17 mouse cellular contexts compared by ENCODE assay signal in genomic region chr12:40497806-40498205, GRCm38 (mm10). TPM values are rescaled to one million over a fixed set of nuclear protein-coding genes. Genes with fewer than 3 reads are reported as not detected.
DNase-seq lines count a peak whose midpoint lies in the region; ATAC-seq and TF ChIP-seq lines count a peak whose summit lies in the region.
"Had no signal": no experiment of that assay in that cellular context is flagged by ENCODE, and none has a peak within 500 bp of the region (broad histone marks: within the 10 kb centered on the region; RNA-seq: fewer than 3 reads in every experiment).

No protein-coding gene starts in this region.

- H3K9ac ChIP-seq in hindbrain, postnatal 0 days (replicated peaks; ENCODE audit: low read length): no peak overlapping the region
- H3K9ac ChIP-seq in hindbrain, embryonic 12.5 days: no peak overlapping the region
- H3K9ac ChIP-seq: forebrain, embryonic 13.5 days; heart, embryonic 12.5 days; hindbrain, embryonic 15.5 days had no signal

- WGBS in hindbrain, postnatal 0 days: 71% methylated on average over 5 of the region's 5 CpGs
- 73% methylated on average over 5 of the region's 5 CpGs for WGBS in hindbrain, embryonic 12.5 days

- no peak overlapping the region for H3K4me3 ChIP-seq in gastrocnemius, adult 2 months
- no peak overlapping the region for H3K4me3 ChIP-seq in hindbrain, postnatal 0 days (ENCODE audit: low read length)
- no peak overlapping the region for H3K4me3 ChIP-seq in hindbrain, embryonic 12.5 days
- H3K4me3 ChIP-seq: embryonic facial prominence, embryonic 10.5 days; forebrain, embryonic 13.5 days; heart, embryonic 12.5 days; hindbrain, embryonic 15.5 days had no signal

- H3K9me3 ChIP-seq in hindbrain, postnatal 0 days (ENCODE audit: low read length): no peaks in the 10 kb centered on the region
- H3K9me3 ChIP-seq in hindbrain, embryonic 12.5 days (replicated peaks): no peaks in the 10 kb centered on the region
- H3K9me3 ChIP-seq: embryonic facial prominence, embryonic 10.5 days; forebrain, embryonic 13.5 days; heart, embryonic 12.5 days; hindbrain, embryonic 15.5 days had no signal

- H3K27me3 ChIP-seq in hindbrain, postnatal 0 days (ENCODE audit: insufficient read depth, low read length): no peaks in the 10 kb centered on the region
- H3K27me3 ChIP-seq in hindbrain, embryonic 12.5 days: no peaks in the 10 kb centered on the region
- H3K27me3 ChIP-seq: forebrain, embryonic 13.5 days; heart, embryonic 12.5 days; hindbrain, embryonic 15.5 days had no signal

- H3K4me1 ChIP-seq in hindbrain, postnatal 0 days (ENCODE audit: insufficient read depth, low read length): peaks cover 19% of the 10 kb centered on the region
- H3K4me1 ChIP-seq in hindbrain, embryonic 12.5 days: peaks cover 14% of the 10 kb centered on the region

- TF ChIP-seq CTCF in gastrocnemius, adult 2 months (IDR thresholded peaks at IDR 0.05): no peak
- no peak for TF ChIP-seq CTCF in hindbrain, postnatal 0 days (IDR thresholded peaks at IDR 0.05; ENCODE audit: low read depth)

- intact Hi-C loops in gastrocnemius, adult 2 months (cut with DNase I): loop anchor here (2.0 kb wide), 2 partner anchors 51 to 241 kb away; no protein-coding TSS in a partner anchor

- H3K27ac ChIP-seq in gastrocnemius, adult 2 months: peak overlapping the region; percentile 91
- H3K27ac ChIP-seq in hindbrain, postnatal 0 days: 0 out of 2 replicates have a peak overlapping the region, but pooled peaks have one; percentile 37
- H3K27ac ChIP-seq in hindbrain, embryonic 12.5 days: no peak overlapping the region; the same call in 1 of the 2 replicates
- H3K27ac ChIP-seq: embryonic facial prominence, embryonic 10.5 days; forebrain, embryonic 13.5 days had no signal

- no peak for DNase-seq in gastrocnemius, adult 2 months
- DNase-seq in gastrocnemius, postnatal 25 days: no peak
- DNase-seq in hindbrain, postnatal 0 days (ENCODE audit: low spot score): no peak
- peak; percentile 9 for DNase-seq in lung, postnatal 10 days
- DNase-seq in lung, postnatal 14 days: no peak
- peak; percentile 43 for DNase-seq in MN1 (ENCODE audit: low spot score)
- DNase-seq in left cerebral cortex, adult 18-20 months (ENCODE audit: low spot score in 2 of 2): no peak
- DNase-seq: adrenal gland, adult 8-10 months; adrenal gland, postnatal 36 days; heart, postnatal 4 days had no signal

- H3K36me3 ChIP-seq in hindbrain, postnatal 0 days (ENCODE audit: insufficient read depth, low read length): no peaks in the 10 kb centered on the region
- no peaks in the 10 kb centered on the region for H3K36me3 ChIP-seq in hindbrain, embryonic 12.5 days
- H3K36me3 ChIP-seq: embryonic facial prominence, embryonic 10.5 days; heart, embryonic 12.5 days; hindbrain, embryonic 15.5 days had no signal

- ATAC-seq in hindbrain, postnatal 0 days: no peak
- no peak for ATAC-seq in hindbrain, embryonic 12.5 days (ENCODE audit: low FRiP score)
- ATAC-seq: forebrain, embryonic 13.5 days; inflammation-experienced regulatory T-cells, adult 6 months; intestine, postnatal 0 days had no signal

- H3K4me2 ChIP-seq in hindbrain, postnatal 0 days (ENCODE audit: low read depth, low read length): no peak overlapping the region
- H3K4me2 ChIP-seq in hindbrain, embryonic 12.5 days (replicated peaks): no peak overlapping the region
- H3K4me2 ChIP-seq: forebrain, embryonic 13.5 days; heart, embryonic 12.5 days; hindbrain, embryonic 15.5 days had no signal

RNA-seq across cellular contexts. Expression of gene Dock4, which starts 52.1 kb away (rescaled TPM):
- total RNA-seq in gastrocnemius, adult 2 months (2021): 10 to 100 TPM; 13.9 to 14.8 TPM
- total RNA-seq in gastrocnemius, postnatal 25 days (2021): 10 to 100 TPM; 10.9 to 13.3 TPM
- total RNA-seq in hindbrain, postnatal 0 days (2014; rRNA removed): 25.9 and 30.7 TPM in 2 replicates
- polyA plus RNA-seq in hindbrain, postnatal 0 days (2015; fragmentation: Nextera tagmentation; extraction: Ambion mirVana): 16.4 and 16.7 TPM in 2 replicates
- 42.5 and 45.0 TPM in 2 replicates for polyA plus RNA-seq in hindbrain, embryonic 12.5 days (2016; fragmentation: Nextera tagmentation; extraction: Ambion mirVana)
- total RNA-seq in left cerebral cortex, adult 18-20 months (2021): 10 to 100 TPM; 83.8 to 86.5 TPM

RNA-seq across cellular contexts. Expression of gene Zfp277, which starts 52.1 kb away (rescaled TPM):
- 1 to 10 TPM; 8.5 to 8.6 TPM for total RNA-seq in gastrocnemius, adult 2 months (2021)
- total RNA-seq in gastrocnemius, postnatal 25 days (2021): 1 to 10 TPM; 6.9 to 8.2 TPM
- total RNA-seq in hindbrain, postnatal 0 days (2014; rRNA removed): 21.6 and 24.6 TPM in 2 replicates
- 31.1 and 32.9 TPM in 2 replicates for polyA plus RNA-seq in hindbrain, postnatal 0 days (2015; fragmentation: Nextera tagmentation; extraction: Ambion mirVana)
- 32.3 and 33.8 TPM in 2 replicates for polyA plus RNA-seq in hindbrain, embryonic 12.5 days (2016; fragmentation: Nextera tagmentation; extraction: Ambion mirVana)
- total RNA-seq in left cerebral cortex, adult 18-20 months (2021): 10 to 100 TPM; 19.2 to 19.7 TPM

Comparison
In these comparisons a context has a peak if more than half of its experiments do, and no peak if none do; other contexts are left out.
1. DNase-seq: peak in lung, postnatal 10 days (single experiment) and MN1 (single experiment); none in gastrocnemius, adult 2 months (single experiment), gastrocnemius, postnatal 25 days (single experiment), hindbrain, postnatal 0 days (single experiment), lung, postnatal 14 days (single experiment) and left cerebral cortex, adult 18-20 months (0 of 2).